Mouse (Mus musculus) CH12.LX (cell line): ENCODE data around the gene Inppl1.

Experiments
- CTCF ChIP-seq, 2 experiments: IDR thresholded peaks in 1 of 2; conservative IDR thresholded peaks in 1 of 2; 2 replicates each; pipeline ENCODE4 v1.5.1; 2011 to 2012; ENCODE audit warnings: low read depth in 2 of 2, low read length in 2 of 2, improper control_type of control experiment in 1 of 2, inconsistent platforms in 1 of 2, mild to moderate bottlenecking in 1 of 2, moderate library complexity in 1 of 2
- E2F4 ChIP-seq: IDR thresholded peaks from 2 replicates; pipeline ENCODE4 v1.6.1; 2011; ENCODE audit warnings: low read depth, low read length, improper control_type of control experiment; ENCODE audit not compliant: insufficient replicate concordance
- ELF1 ChIP-seq: IDR thresholded peaks from 2 replicates; pipeline ENCODE4 v1.6.1; 2014; ENCODE audit warnings: low read depth, mild to moderate bottlenecking, inconsistent platforms, low read length, improper control_type of control experiment
- EP300 ChIP-seq: IDR thresholded peaks from 2 replicates; pipeline ENCODE4 v1.6.1; 2011; ENCODE audit warnings: low read length, improper control_type of control experiment
- GABPA ChIP-seq: IDR thresholded peaks from 2 replicates; pipeline ENCODE4 v1.6.1; 2012; ENCODE audit warnings: low read depth, low read length, improper control_type of control experiment, inconsistent platforms; ENCODE audit not compliant: insufficient replicate concordance
- HCFC1 ChIP-seq: IDR thresholded peaks from 2 replicates; pipeline ENCODE4 v1.6.1; 2012; ENCODE audit warnings: low read depth, mild to moderate bottlenecking, inconsistent platforms, low read length, improper control_type of control experiment
- JUND ChIP-seq: conservative IDR thresholded peaks from 2 replicates; pipeline ENCODE4 v1.6.1; 2011; ENCODE audit warnings: low read depth, low read length, improper control_type of control experiment
- POLR2A ChIP-seq: IDR thresholded peaks from 2 replicates; pipeline ENCODE4 v1.6.1; 2011; ENCODE audit warnings: low read depth, mild to moderate bottlenecking, improper control_type of control experiment, low read length
- RAD21 ChIP-seq: IDR thresholded peaks from 2 replicates; pipeline ENCODE4 v1.6.1; 2011; ENCODE audit warnings: low read depth, mild to moderate bottlenecking, low read length, improper control_type of control experiment, moderate library complexity
- USF1 ChIP-seq: IDR thresholded peaks from 2 replicates; pipeline ENCODE4 v1.6.1; 2014; ENCODE audit warnings: low read depth, mild to moderate bottlenecking, inconsistent platforms, low read length, improper control_type of control experiment

DNA sequence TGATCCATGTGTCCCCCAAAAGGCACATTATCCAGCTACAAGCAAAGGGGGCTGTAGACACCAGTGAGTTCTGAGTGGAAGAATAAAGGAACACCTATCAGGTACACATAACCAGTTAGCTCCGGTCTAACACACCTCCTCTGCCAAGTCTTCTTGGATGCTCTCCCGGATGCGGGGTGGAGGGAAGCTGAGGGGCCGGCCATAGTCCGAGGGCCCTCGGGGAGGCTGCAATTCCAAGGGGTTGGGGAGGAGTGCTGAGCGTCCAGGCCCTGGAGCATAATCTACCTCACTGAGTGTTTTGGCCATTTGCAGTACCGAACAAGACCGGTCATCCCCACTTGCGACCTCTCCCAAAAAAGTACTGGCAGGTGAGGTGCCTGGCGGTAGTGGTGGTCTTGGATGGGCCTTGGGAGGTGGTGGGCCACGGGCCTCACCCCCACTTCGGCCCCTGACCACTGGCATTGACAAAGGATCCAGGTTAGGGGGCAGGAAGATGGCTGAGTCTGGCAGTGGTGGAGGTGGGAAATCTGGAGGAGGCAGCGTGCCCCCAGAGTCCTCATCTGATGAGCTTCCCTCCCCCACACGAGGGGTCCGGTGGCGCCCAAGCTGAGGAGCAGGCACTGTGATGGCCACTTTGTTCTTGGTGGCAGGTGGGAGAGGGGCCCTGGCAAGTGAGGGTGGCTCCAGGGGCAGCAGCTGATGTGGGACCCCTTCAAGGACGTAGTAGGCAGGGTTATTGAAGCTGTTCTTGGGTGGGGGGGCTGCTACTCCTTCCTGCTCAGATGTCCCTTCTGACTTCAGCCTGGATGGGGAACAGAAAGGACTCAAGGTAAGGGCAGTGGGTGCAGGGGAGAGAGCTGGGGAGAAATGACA is 14.0 kb downstream of the Inppl1 start:
- TF ChIP-seq USF1 (no peak), GABPA (no peak), CTCF (conservative IDR thresholded peaks at IDR 0.05 in 1 of 2, IDR thresholded peaks at IDR 0.05 in 1 of 2; ENCODE audit: low read depth in 2 of 2, low read length in 2 of 2) (no peak), JUND (no peak), HCFC1 (no peak), EP300 (no peak), RAD21 (no peak), POLR2A (no peak), E2F4 (no peak), ELF1 (no peak)
